Mouse (Mus musculus) layer of hippocampus, adult 11-12 months (tissue): ENCODE measurements around the gene Pde6h.

ENCODE experiments used
- DNase-seq: peaks from one replicate; pipeline ENCODE4 v3.0.0; 2022; ENCODE audit warnings: low spot score

Gene Pde6h

DNA sequence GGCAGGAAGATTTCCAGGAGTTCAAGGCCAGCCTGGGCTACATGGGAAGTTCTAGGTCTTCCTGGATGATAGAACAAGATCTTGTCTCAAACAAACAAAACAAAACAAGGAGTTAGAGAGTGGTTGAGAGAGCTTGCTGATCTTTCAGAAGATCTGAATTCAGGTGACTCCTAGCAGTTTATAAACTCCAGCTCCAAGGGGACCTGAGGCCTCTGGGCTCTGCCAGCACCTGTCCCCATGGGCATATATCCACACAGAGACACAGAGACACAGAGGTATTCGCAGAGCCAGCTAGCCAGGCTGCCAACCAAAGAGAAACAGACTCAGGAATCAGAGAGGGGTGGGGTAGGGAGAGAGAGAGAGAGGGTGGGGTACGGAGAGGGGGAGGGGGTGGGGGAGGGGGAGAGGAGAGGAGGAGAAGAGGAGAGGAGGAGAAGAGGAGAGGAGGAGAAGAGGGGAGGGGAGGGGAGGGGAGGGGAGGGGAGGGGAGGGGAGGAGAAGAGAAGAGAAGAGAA is 10.8 kb upstream of the Pde6h start:
- no peak for DNase-seq

DNA sequence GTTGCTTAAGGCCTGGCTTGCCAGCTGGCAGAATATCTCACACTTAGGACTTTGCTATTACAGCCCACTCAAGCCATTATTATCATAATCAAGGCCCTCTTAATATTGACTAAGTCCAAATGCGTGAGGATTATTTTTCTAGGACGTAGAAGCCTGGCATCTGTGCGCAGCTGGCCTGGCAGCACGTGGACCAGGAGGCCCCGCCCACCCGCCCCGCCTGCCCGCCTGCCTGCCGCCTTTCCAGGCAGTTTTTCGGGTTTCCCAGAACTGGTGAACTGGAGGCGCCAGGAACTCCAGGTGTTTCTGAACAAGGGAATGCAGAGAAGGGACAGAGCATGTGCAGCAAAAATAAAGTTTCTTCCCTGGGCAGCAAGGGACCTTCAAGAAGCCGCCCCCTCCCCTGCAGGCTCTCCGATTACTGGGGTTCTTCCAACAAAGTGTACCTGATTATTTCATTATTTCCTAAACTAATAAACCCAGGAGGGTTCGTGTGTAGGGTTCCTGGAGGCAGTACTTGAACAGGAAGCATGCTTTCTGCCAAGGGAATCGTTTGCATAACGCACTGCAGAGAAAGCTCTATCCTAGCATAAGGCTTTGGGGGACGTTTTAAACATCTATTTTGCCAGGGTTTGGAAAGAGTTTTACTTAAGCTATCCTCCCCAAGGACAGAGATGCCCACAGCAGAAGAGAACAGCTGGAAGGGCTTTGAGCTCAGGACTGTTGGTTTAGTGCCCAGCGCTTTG is 10.1 kb upstream of the Pde6h start:
- DNase-seq: no peak

DNA sequence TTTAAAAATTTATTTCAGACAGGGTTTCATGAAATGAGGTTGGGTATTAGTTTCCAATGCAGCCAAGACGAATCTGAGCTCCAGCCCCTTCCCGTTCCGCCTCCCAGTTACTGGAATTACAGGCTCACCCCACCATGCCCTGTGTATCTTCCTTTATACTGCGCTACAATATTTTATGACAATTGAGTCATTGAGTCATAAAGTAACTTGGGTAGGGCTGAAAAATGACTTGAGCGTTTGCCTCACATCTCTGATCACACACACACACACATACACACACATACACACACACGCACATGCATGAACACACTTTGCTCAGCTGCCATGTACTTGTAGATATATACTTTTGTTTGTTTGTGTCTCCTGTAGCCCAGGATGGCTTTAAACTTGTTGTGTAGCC is 9.4 kb upstream of the Pde6h start:
- DNase-seq: no peak

DNA sequence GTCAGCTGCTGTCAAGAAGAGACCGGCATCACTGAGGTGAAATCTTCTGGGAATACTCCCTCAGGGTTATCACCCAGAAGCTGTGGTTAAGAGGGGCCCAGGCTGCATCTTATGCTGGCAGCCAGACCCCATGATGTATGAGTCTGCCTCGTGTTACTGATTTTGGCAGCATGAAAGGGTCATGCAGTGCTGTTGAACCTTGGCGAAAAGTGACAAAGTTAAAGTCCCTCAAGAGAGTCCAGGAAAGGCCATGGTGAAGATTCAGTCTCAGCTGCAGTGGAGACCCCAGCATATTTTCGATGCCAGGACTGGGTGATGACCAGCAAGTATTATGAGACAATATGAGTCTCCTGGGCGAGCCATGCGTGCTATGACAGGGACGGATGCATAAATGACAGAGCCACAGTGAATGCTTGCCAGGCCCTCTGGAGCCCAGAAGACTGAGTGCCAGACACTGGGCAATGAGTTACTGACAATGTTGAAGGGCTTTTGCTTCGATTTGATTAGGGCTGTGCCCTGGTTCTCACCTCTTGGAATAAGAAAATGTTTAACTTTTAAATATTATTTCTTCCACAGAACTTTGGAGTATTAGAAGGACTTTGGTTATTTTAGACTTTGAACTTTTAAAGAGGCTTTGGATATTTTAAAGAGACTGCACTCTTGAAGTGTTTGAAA is 7.8 kb upstream of the Pde6h start:
- DNase-seq: no peak

DNA sequence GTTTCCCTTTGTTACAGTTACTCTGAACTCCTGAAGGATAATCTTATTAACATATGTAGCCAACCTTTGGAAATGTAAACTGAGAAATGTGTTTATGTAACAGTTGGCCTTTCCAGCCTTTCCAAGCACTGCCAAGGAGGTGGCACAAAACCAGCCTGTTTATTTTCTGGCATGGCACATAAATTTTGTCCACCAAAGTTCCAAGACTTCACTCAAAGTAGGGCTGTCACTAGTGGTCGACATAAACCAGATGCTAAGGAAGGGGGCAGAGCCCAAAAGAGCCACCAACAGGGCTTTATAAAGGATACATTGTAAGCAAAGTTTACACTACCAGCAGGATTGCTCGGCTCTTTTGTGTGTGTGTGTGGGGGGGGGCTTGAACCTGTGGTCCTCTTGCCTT is 5.7 kb upstream of the Pde6h start:
- DNase-seq: no peak

DNA sequence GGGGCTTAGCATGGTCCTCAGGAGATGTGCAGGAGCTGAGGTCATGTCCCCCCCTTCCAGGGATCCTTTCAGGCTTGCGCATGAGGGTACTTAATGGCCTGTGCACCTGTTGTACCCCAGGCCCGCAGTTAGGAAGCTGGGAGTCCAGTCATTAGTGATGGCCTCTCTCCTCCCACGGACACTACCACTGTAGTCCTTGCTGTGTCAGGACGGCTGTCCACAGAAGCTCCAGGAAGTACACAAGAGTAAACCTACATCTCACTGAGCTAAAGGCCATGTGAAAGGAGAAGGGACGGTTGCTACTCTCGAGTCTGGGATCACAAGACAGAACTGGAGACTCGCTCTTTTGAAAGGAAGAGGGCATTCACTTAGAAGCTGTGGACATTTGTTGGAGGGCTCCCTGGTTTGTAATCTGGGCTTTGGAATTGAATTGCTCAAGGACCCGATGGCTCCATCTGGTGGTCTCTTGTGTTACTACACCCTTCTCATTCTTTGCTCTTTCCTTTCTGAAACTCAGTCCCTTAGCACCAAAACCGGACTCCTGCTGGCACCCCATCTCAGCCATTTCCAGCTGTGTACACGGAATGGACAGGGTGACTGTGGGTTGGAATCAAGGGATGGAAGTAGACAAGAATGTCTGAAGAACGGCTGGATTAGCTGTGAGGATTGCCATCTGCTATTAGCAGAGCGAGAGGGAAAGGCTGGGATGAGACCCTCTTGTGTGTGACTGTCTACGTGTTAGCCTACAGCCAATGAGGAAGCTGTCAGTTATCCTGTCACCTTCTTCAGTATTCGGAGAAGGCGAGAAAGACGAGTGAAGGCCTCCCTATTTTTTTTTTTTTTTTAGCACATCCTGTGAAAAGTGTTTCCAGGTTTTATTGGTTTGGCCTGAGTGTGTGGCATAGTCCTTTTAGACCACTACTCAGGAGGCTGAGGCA is 3.0 kb upstream of the Pde6h start:
- peak; percentile 86 for DNase-seq

DNA sequence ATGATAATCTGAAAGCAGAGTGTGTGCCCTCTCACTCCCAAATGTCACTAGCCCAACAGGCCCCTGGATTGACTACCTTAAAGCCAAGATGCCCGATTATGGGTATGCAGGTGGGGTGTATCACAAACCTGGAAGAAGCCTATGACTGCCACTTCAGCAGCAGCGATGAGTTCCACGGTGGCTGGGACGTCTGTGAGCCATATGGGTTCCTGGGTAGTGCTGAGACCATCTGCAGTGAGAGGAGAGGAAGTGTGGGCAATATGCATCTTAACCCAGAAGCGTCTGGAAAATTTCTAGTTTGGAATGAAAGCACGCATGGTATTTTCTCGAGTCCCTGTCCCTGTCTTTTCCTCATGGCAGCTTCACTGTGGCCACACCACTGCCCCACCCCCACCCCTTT is 2.0 kb upstream of the Pde6h start:
- DNase-seq: peak; percentile 44

DNA sequence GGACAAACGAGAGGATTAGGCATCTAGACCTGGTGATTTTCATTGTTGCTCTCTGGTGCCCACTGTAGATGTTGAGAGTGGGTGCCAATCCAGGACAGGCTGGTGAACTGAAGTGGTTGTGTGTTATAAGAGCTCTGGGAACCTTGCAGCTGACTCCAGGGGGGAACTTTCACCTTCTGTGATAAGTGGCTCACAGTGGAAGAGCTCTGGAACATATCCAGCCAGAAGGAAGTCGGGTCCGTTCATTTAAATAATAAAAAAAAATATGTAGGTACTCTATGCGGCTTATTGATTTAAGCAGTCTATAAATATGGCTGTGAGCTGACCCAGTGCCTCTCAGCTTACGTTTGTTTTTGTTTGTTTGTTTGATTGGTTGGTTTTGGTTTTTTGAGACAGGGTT is 1.6 kb upstream of the Pde6h start, which contains the start of gene Erp27:
Gene Erp27 (minus strand): TSS at position 101 of the 400 bp plus-strand sequence.
- DNase-seq: no peak

DNA sequence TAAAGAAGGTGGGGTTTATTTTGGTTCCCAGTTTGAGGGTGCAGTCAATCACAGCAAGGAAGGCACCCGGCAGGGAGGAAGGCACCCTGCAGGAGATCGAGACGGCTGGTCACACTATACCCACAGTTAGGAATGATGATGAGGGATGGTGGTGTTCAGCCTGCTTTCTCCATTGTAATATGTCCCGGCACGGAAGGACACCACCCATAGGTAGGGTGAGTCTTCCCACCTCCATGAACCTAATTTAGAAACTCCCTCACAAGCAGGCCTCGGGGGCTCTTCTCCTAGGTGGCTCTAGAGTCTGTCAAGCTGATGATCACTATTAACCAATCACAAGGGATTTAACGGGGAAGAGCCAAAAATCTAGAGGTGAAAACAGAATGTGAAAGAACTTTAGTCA is 761 bp upstream of the Pde6h start:
- DNase-seq: no peak

DNA sequence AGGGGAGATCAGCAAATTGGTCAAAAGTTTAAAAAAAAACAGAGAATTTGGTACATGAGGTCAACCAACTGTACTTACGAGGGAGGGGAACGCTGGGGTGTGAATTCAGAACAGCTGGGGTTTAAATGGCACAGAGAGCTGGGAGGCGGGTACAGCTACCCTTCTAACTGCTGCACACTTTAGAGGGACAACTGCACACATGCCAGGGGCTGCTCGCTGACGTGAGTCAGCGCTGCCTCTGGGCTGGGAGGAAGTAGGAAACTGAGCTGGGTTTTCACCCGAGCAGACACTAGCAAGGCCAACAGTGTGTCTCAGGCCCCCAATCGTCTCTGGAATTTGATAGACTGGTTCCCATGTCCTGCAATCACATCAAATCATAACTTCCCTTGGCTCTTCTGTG is 1.4 kb downstream of the Pde6h start:
- DNase-seq: no peak

DNA sequence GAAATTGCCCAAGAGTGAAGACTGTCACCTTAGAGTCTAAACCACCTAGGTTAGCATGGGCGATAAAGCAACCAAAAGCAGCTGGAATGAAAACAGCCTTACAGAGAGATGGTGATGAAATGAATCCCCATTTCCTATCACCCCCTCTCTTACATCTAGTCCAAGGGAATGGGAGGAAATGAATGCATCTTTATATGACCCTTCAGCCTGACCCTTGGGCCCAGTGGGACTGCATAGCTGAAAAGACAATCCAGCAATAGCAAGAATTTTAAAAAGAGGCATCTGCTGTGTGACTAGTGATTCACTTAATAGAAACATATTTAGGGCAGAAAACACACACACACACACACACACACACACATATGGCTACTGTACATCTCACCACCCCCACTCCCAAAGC is 4.0 kb downstream of the Pde6h start:
- DNase-seq: no peak

DNA sequence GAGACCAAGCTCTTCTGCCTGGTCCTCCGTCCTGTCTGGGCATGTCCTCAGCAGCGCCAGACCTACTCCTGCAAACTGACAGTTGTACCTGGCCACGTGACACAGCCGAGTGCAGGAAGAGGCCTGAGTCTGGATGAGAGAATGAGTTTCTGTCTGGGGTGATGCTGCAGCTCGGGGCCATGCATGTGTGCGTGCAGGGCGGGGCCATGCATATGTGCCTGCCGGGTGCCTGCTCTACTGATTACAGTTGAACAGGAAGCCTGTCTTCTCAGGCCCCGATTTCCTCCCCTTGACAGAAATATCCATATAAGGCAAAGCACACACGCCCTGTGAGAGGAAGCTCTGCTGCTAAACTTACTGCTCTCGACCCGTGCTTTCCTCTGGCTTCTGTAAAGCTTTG is 7.0 kb downstream of the Pde6h start:
- no peak for DNase-seq

DNA sequence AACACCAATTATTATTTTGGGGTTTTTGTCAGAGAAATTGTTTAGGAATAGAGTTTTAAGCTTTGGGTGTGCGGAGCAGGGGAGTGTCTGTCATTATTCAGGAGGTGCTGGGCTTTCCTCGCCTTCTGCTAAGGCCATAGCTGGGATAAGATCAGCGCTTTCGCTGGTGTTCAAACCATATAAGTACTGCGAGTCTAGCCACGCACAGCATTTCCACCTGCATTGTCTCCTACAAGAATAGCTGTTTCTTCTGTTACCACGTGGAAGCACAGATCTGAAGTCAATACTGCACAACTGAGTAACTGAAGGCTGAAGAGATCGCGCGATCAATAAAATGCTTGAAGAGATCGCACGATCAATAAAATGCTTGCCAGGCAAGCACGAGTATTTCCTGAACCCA is 7.6 kb downstream of the Pde6h start:
- no peak for DNase-seq

DNA sequence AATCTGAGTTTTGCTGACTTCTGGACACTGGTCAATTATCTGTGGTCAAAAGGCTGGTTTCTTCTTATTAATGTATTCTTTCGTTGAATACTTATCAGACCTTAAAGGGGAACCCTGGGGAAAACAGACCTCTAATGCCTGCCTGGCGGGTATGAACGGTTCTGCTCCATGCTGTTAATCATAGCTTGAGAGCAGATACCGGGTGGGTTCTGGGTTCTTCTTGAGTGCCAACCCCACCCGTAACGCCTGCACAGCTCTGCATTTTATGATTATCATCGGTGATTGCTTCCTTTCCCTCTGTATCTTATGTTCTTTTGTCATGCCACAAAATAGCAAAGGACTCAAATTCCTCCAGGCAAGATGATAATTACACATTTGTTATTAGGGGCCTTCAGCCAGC is 10.4 kb downstream of the Pde6h start:
- DNase-seq: no peak

DNA sequence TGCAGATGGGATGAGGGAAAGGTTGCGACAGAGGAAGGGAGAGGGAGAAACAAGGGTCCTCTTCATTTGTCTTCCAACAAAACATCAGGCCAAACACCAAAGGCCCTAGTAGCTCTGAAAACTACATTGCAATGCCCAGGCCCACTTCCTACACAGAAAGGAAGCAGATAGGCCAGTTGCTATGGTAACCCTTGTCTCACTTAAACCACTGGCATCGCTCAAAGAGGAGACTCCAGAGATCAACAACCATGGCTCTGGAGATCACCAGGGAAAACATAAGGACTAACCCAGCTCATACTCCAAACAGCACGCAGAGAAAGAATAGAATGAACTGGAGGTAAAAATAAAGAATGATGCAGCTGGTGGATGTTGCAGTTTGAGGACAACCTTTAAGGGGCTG is 11.6 kb downstream of the Pde6h start:
- no peak for DNase-seq

DNA sequence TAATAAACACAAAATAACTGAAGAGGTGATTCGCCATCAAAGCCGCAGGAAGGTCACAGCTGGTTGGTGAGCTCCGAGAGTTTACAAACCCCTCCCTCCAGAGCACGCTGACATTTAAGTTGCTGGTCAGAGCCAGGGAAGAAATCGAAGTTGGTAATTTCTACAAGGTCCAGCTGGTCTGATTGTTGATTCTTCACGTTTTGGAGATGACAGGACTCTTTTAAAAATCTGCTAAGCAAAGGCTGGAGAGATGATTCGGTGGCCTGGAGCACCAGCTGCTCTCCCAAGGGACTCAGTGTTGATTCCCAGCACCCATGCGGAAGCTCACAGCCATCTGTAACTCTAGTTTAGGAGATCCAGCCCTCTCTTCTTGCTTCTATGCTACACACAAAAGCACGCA is 12.7 kb downstream of the Pde6h start:
- DNase-seq: no peak

DNA sequence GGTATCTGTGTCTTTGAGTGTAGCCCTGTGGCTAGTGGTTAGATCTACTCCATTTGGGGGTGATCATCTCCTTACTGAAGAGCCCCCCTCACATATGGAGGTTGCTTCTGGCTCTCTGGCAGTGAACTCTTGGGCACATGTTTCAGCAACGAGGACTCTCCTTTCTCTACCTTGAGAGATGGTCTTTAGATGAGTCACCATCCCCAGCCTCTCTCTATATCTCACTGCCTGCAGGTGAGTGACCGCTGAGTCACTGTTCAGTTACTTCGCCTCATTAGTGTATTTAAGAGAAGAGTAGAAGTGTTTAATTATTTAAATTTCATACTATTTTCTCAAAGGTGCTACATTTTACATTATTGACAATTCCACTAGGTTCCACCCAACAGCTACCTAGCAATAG is 13.5 kb downstream of the Pde6h start:
- no peak for DNase-seq

DNA sequence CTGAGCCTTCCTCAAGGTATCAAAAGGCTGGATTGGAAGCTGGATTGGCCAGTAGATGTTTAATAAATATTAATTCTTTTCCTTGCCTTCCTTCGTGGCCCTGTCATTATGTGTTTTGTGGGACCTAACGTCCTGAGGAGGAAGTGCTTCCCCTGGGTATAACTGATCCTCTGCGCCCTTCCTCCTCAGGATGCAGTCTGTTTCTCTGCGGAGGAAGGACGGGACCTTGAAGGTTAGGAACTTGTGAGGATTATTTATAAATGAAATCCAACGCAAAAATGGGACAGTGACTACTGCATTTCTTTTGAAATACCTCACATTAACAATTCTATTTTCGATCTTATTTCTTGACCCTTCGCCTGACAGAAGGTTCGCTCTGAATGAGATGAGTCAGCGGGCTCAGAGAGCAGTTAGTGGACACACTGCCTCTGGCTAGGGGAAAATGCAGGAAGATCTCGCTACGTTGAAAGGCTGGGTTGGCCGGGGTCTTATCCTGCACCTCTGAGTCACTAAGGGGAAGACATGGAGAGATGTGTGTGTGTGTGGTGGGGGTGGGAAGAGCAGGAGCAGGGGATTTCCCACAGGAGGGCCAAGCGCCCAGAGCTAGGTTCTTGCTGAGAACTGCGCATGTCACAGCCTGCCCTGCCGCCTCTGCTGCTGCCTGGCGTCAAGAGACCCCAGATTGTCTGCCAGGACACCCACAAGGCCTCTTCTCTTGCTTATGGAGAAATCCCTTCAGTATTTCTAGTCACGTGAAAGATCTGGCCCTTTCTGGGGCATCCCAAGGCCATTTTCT is 14.9 kb downstream of the Pde6h start:
- no peak for DNase-seq

DNA sequence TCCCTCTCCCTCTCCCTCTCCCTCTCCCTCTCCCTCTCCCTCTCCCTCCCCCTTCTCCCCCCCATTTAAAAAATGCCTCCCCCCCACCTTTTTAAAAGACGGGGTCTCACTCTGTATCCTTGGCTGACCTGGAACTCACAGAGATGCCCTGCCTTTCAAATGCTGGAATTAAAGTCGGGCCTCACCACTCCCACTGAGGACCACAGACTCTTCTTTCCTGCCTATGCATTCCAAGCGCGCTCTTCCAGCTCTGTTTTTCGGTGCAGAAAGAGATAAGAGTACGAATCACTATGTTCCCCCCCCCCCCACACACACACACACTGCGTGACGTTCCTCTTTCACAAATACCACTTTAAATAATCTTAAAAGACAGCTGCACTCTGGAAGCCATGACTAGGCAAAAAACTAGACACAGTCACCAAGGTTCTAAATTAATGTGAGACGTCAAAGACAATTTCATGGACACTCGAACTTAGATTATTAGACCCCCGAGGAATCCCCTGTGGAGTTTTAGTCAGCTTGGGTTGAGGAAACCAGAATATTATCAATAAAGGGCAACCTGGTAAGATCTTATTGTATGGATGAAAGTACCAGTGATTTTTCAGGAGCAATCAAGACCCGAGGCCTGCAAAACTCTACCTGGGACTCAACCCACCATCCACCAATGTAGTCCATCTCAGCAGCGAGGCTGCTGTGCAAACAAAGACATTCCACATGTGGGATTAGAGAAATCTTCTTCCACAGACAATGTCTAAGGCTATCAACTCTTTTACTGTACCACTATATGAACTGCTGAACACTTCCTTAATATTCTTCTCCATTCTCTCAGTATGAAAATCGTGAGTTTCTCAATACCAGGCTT is 15.9 kb downstream of the Pde6h start:
- DNase-seq: no peak

DNA sequence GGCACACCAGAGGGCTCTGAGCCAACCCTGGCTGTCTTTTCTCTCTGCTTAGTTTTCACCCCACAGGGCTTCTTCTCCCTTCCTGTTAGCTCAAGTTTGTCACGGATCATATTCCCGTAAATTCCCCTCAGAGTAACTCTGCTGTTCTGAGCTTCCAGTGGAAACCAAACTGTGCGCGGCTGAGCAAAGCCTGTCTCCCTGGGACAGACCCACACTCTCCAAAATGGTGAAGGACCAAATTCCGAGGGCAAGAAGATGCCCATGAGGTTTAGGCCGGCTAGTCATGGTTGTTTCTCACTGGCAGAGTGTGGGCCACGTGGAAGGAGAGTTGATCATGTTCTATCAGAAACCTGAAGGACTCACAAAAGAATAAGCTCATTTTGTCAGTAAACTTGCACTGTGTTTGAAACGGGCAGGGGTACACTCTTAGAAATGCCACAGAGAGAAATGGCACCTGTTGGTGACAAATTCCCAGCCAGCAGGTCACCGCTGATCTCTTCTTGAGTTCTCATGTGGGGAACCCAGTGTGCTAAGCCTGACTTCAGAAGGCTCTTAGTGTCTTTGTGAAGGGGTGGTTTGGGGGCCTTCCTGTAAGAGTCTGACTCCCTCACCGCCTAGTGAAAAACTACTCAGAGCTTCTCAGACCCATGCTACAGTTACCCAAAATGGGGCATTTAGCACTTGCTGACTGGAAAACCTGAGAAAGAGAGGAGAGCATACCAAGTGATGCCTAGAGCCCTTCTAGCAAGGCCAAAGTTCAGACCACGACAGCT is 16.7 kb downstream of the Pde6h start:
- DNase-seq: no peak
